Mouse (Mus musculus): ENCODE measurements around the gene Ubqln4. TPM values are rescaled to one million over a fixed set of nuclear protein-coding genes. Genes with fewer than 3 reads are reported as not detected.

The Ubqln4 gene
- total RNA-seq (2015) (10.5 and 14.5 TPM in 2 replicates), total RNA-seq (2017) (15.9 and 16.4 TPM in 2 replicates)

DNA sequence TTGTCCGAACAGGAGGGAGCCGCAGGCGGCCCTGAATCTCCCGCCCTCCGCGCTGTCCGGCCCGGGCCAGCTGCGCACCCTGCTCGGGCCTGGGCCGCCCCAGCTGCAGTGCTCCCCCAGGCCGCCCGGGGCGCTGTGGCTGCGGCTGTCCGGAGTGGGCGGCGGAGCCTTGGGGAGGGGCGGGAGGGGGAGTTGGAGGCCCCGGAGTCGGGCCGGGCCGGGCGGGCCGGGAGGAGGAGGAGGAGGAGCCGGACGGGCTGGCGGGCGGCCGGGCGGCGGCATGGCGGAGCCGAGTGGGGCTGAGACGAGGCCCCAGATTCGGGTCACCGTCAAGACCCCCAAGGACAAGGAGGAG is at the start of gene Ubqln4:
Gene Ubqln4 (plus strand): TSS at position 234 of the 355 bp plus-strand sequence.
- peak; percentile 80 for ATAC-seq (ENCODE audit: poor library complexity, severe bottlenecking)

DNA sequence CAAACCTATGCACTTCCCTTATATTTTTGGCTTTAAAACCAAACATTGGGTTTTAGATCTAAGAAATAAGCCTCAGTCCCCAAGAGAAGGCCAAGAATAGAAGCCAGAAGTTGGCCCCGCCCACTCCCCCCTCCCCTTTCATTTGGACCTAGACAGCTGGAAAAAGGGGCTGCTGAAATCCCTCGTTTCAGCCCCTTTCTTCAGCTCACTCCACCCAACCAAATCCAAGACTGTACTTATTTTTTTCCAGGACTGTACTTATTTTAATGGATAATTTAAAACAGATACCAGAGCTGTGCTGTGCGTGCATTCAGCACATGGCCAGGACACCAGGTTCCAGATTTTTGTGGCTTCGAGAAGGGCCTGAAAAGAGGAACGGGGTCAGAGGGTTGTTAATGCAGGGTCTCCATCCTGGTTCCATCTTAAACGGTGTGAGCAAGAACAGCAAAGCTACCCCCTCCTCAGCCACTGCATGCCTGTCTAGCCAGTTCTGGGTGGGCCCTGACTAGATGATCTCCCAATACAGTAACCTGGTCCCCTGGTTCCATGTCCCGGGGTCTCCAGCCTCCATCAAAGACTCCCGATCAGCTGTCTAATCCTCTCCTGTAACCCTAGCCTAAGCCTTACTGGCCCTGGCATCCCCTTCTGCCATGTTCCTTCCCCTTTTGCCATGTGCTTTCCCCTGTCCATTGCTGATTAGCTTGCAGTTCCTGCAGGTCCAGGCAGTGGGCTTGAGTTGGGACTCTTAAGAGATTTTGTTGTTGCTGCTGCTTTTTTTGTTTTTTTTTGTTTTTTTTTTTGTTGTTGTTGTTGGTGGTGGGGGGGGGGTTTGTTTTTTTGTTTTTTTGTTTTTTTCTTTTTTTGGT is 49.4 kb upstream of the Ubqln4 start:
- no peak for ATAC-seq (ENCODE audit: poor library complexity, severe bottlenecking)

DNA sequence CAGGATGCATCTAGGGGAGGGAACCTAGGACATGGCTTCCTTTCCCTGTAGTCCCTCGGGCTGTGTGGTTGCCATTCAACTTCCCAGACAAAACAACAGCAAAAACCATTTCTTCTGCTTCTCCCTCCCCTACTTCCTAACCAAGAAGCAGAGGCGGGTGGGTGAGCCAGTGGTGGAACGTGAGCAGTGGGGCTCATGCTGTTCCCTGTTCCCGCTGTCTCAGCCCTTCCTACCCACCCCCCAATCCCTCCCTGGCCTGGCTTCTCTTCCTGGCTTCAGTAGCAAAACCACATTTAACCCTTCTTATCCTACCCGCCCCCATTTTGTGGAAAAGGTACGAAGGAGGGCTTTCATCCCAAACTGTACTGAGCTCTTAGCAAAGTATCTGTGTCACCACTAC is 48.5 kb upstream of the Ubqln4 start:
- ATAC-seq (ENCODE audit: poor library complexity, severe bottlenecking): no peak

DNA sequence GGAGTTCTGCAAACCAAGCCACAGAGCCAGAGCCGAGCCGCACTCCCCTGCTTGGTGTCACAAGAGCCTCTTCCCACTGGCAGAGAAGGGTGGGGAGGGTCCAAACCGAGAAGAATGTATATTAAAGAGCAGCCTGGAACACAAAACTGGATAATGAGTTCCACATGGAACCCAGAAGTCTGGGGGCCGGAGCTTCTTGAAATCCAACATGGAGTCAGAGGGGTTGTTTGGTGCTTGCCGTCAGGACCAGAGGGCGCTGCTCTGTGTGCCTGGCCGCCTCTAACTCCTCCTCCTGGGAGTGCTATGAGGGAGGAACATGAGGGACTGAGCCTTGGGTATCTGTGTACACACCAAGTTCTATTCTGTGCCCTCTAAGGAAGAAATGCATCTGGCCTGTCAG is 47.8 kb upstream of the Ubqln4 start:
- ATAC-seq (ENCODE audit: poor library complexity, severe bottlenecking): no peak

DNA sequence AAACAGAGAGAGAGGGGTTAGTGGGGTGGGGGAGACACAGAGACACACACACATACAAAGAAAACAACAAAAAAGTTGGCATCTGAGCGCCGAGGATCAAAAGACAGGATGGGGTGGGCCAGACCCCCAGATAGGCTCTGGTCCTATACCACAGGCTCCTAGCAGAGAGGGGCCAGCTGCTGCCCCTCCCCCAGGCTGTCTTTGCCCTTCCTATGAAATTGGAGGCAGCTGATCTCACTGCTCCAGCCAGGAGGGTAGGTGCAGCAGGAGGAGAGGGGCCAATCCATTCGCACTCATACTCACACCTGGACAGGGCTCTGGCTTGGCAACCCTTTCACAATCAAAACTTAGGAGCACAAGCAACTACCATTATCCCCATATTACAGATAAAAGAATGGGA is 44.3 kb upstream of the Ubqln4 start:
- no peak for ATAC-seq (ENCODE audit: poor library complexity, severe bottlenecking)

DNA sequence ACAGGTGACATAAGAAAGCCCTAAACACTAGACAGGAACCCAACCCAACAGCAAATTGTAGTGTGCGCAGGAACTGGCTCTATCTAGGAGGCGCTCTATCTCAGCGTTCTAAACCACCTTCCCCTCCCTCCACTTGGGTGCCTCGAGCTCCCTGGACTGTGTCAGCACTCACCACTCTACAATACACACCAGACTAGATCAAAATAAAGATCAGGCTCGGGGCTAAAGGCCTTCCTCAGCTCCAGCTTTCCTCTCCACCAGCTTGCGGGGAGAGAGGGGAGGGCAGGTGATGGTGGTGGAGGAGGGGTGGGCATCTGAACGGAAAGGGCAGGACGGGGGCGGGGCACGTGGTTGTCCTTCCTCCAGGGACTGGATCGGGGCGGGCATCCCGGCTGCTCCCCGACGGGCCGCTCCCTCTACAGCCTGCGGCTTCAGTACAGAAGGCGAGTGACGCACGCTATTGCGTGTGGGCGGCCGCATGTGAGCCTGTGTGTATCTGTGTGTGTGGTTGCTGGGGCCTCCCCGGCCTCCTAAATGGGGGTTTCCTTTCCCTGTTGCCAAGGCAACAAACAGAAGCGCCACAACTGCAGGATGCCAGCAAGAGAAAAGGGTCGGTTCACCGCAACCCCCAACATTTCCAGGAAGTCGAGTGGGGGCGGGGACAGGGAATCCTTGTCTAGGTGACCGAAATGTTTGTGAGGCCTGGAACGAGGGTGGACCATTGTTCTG is 43.7 kb upstream of the Ubqln4 start, which contains the start of gene Lmna:
Gene Lmna (minus strand): TSS at position 265 of the 729 bp plus-strand sequence.
- peak; percentile 92 for ATAC-seq (ENCODE audit: poor library complexity, severe bottlenecking)

DNA sequence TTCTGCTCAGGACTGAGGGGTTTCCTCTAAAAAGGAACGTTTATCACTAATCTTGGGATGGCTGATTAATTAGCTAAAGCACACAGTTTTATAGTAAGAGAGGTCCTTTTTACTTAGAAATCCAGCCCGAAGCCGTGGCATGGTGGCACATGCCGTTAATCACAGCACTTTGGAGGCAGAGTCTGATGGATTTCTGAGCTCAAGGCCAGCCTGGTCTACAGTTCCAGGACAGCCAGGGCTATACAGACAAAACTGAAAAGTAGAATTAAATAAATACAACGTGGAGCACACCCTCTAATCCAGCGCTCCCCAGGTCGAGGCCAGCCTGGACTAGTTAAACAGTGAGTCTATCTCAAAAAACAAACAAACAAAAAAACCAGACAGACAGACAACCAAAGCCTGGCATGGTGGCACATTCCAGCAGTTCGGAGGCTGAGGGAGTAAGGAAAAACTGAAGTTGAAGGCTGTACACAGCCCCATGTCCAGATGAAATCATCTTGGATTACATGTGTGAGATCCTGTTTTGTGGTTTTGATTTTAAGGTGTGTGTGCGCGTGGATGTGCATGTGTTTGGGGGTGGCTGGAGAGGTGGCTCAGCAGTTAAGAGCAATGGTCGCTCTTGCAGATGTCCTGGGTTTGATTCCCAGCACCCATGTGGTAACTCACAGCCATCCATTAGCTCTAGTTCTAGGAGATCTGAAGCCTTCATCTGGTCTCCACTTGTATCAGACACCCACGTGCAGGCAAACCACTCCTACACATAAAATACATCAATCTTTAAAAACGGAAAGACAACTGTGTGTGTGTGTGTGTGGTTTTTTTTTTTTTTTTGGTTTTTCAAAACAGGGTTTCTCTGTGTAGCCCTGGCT is 42.9 kb upstream of the Ubqln4 start:
- no peak for ATAC-seq (ENCODE audit: poor library complexity, severe bottlenecking)

- ATAC-seq (ENCODE audit: poor library complexity, severe bottlenecking): no peak
These were observed 42.0 kb upstream of the Ubqln4 start for GRCm38 (mm10) chr3:88511559-88511958.

DNA sequence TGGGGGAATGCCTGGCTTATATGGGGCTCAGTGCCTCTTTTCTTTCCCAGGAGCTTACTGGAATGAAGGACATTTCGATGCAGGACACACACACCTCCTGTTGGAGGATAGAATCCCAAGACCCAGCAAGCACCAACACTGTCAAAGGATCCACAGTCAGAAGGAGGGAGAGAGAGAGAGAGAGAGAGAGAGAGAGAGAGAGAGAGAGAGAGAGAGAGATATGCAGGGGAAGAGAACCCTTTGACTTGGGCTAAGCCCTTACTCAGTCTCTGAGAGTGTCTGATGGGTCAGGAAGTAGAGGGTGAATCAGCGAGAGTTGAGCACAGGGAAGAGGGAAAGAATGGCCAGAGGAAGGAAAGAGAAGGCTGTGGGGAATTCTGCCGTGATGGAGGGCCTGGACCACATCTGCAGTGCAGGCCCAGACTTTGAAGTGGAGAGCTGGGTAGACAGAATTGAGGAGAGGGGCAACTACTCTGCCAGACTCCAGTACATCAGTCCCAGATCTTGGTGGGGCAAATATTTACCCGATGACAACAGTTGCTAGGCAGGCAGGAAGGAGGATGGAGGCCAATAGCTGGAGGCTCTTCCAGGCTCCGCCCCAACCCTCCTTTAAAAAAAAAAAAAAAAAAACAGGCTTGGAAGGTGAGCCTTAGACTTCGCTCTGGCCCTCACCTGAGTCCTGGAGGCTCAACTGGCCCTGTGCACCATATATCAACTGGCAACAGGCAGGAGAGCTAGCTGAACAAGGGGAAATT is 41.2 kb upstream of the Ubqln4 start:
- ATAC-seq (ENCODE audit: poor library complexity, severe bottlenecking): no peak

- ATAC-seq (ENCODE audit: poor library complexity, severe bottlenecking): no peak
These were observed 40.5 kb upstream of the Ubqln4 start for GRCm38 (mm10) chr3:88512896-88513545.

GRCm38 (mm10) chr3:88513546-88514115 is 39.9 kb upstream of the Ubqln4 start:
- ATAC-seq (ENCODE audit: poor library complexity, severe bottlenecking): no peak

GRCm38 (mm10) chr3:88514231-88515094 is 39.1 kb upstream of the Ubqln4 start:
- ATAC-seq (ENCODE audit: poor library complexity, severe bottlenecking): no peak

GRCm38 (mm10) chr3:88515095-88515386 is 38.5 kb upstream of the Ubqln4 start:
- ATAC-seq (ENCODE audit: poor library complexity, severe bottlenecking): no peak

GRCm38 (mm10) chr3:88516407-88516806 is 37.2 kb upstream of the Ubqln4 start:
- ATAC-seq (ENCODE audit: poor library complexity, severe bottlenecking): no peak

DNA sequence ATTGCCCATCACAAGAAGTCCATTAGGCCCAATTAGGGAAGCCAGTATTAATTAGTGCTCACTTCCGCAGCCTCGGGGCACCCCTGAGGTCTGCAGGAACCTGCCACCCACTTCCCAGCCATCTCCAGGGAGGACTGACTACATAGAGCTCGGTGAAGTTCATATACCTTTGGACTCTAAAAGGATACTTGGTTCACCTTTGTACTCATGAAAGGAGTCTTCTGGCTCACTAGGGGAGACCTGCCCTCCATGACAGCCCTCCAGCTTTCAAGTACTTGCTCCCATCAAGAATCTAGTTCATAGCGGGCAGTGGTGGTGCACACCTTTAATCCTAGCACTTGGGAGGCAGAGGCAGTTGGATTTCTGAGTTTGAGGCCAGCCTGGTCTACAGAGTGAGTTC is 35.1 kb upstream of the Ubqln4 start:
- no peak for ATAC-seq (ENCODE audit: poor library complexity, severe bottlenecking)

DNA sequence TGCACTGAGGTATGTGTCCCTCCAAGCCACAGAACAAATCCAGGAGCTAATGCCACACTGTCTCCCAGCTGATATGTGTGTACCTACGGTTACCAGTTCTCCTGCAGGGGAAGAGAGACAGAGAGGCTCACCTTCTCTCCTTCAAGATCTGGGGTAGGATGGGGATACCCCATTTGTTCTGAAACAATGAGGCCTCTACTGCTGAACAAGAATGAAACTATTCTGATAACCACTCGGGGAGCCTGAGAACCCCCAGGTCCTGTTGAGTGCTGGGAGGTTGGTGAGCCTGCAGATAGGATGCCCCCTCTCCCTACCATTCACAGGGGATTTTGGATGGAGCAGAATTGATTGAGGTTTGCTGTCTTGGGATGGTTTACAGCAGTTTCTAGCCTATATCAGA is 33.5 kb upstream of the Ubqln4 start:
- ATAC-seq (ENCODE audit: poor library complexity, severe bottlenecking): no peak

DNA sequence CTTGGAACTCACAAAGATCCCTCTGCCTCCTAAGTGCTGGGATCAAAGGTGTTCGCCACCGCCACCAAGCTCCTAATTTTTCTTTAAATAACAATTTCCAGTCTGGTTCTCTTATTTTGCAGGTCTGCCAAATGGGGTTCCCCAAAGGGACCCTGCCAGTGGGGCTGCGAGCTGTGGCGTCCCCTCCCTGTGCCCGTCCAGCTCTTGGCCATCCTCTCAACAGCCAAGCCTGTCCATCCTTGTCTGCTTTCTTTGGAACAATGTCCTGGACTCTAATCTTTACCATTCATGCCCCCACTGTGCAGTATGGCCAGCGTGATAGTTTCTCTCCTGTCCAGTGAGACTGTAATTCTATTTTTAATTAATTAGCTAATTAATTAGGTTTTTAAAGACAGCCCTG is 32.4 kb upstream of the Ubqln4 start:
- no peak for ATAC-seq (ENCODE audit: poor library complexity, severe bottlenecking)

DNA sequence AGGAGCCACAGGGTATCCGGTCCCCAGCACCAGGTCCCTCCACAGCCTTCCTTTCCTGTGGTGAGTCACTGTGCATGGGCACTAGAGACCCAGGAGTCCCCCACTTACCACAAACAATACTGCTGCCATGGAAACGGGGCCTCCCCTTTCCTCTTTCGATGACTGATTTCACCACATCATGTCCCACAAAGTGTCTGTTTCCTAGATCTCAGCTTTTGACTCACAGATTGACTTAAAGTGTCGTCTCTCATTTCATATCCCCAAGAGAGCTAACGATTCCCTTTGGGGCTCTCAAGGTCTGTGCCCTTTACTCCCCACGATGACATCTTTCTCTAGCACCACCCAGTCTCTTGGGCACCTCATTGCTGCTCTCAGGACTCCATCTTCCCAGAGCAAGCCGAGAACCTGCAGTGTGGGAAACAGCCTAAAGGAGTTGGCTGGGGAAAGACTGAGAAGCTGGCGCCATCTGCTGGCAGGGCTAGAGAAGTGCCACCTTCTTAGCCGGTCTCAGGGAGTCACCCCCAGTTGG is 31.7 kb upstream of the Ubqln4 start:
- peak; percentile 74 for ATAC-seq (ENCODE audit: poor library complexity, severe bottlenecking)

- ATAC-seq (ENCODE audit: poor library complexity, severe bottlenecking): no peak
These were observed 30.5 kb upstream of the Ubqln4 start for GRCm38 (mm10) chr3:88523027-88523426.
